In genomic region chr17:93390256-93390655, GRCm38 (mm10) we compare ENCODE assay signal across 28 mouse cellular contexts.
DNase-seq lines count a peak whose midpoint lies in the region; ATAC-seq and TF ChIP-seq lines count a peak whose summit lies in the region.
"Had no signal": no experiment of that assay in that cellular context is flagged by ENCODE, and none has a peak within 500 bp of the region (broad histone marks: within the 10 kb centered on the region; RNA-seq: fewer than 3 reads in every experiment).

No protein-coding gene starts in this region.

- H3K27ac ChIP-seq in hindbrain, embryonic 12.5 days = no peak overlapping the region
- no peak overlapping the region for H3K27ac ChIP-seq in hindbrain, embryonic 10.5 days
- no peak overlapping the region for H3K27ac ChIP-seq in midbrain, embryonic 16.5 days (ENCODE audit: low read length)
- H3K27ac ChIP-seq in gastrocnemius, adult 2 months = no peak overlapping the region
- H3K27ac ChIP-seq: heart, embryonic 10.5 days; heart, embryonic 15.5 days; limb, embryonic 10.5 days; limb, embryonic 15.5 days; liver, embryonic 13.5 days had no signal

- peak; percentile 60; the same call in 1 of the 2 replicates for ATAC-seq in hindbrain, embryonic 12.5 days (ENCODE audit: low FRiP score)
- peak; percentile 93 for ATAC-seq in midbrain, embryonic 16.5 days
- ATAC-seq: intestine, postnatal 0 days had no signal

- TF ChIP-seq CTCF in gastrocnemius, adult 2 months (IDR thresholded peaks at IDR 0.05) = no peak

- H3K4me2 ChIP-seq in hindbrain, embryonic 12.5 days (replicated peaks) = no peak overlapping the region
- H3K4me2 ChIP-seq in midbrain, embryonic 16.5 days (ENCODE audit: low read length) = no peak overlapping the region
- H3K4me2 ChIP-seq: heart, embryonic 15.5 days; limb, embryonic 15.5 days; liver, embryonic 13.5 days had no signal

- no peaks in the 10 kb centered on the region for H3K27me3 ChIP-seq in hindbrain, embryonic 12.5 days
- H3K27me3 ChIP-seq in hindbrain, embryonic 10.5 days (ENCODE audit: insufficient read depth, poor library complexity, severe bottlenecking) = no peaks in the 10 kb centered on the region
- no peaks in the 10 kb centered on the region for H3K27me3 ChIP-seq in midbrain, embryonic 16.5 days (ENCODE audit: control insufficient read depth, insufficient read depth, low read depth, low read length)
- H3K27me3 ChIP-seq: heart, embryonic 15.5 days; limb, embryonic 15.5 days; liver, embryonic 13.5 days had no signal

- H3K36me3 ChIP-seq in hindbrain, embryonic 12.5 days = no peaks in the 10 kb centered on the region
- no peaks in the 10 kb centered on the region for H3K36me3 ChIP-seq in hindbrain, embryonic 10.5 days
- H3K36me3 ChIP-seq in midbrain, embryonic 16.5 days (ENCODE audit: control insufficient read depth, insufficient read depth, low read length) = no peaks in the 10 kb centered on the region
- H3K36me3 ChIP-seq: G1E; heart, embryonic 10.5 days; heart, embryonic 15.5 days; limb, embryonic 10.5 days; limb, embryonic 15.5 days; liver, embryonic 13.5 days had no signal

- H3K9ac ChIP-seq in hindbrain, embryonic 12.5 days = no peak overlapping the region
- no peak overlapping the region for H3K9ac ChIP-seq in midbrain, embryonic 16.5 days (ENCODE audit: low read depth, low read length)
- H3K9ac ChIP-seq: heart, embryonic 15.5 days; limb, embryonic 15.5 days; liver, embryonic 13.5 days had no signal

- no peak overlapping the region for H3K4me3 ChIP-seq in hindbrain, embryonic 12.5 days
- H3K4me3 ChIP-seq in hindbrain, embryonic 10.5 days = no peak overlapping the region
- H3K4me3 ChIP-seq in midbrain, embryonic 16.5 days (ENCODE audit: low read depth, low read length) = no peak overlapping the region
- no peak overlapping the region for H3K4me3 ChIP-seq in gastrocnemius, adult 2 months
- H3K4me3 ChIP-seq: erythroblast, embryonic 14.5 days; heart, embryonic 10.5 days; heart, embryonic 15.5 days; limb, embryonic 10.5 days; limb, embryonic 15.5 days; liver, embryonic 13.5 days; myocyte had no signal

- DNase-seq in hindbrain, embryonic 10.5 days (ENCODE audit: low spot score) = no peak
- DNase-seq in retina, embryonic 14.5 days (ENCODE audit: low spot score) = peak; percentile 15
- DNase-seq in retina, postnatal 1 day = no peak
- no peak for DNase-seq in gastrocnemius, adult 2 months
- DNase-seq in adipocyte (ENCODE audit: low spot score) = no peak
- DNase-seq: adrenal gland, postnatal 10 days; cerebellum, adult 11-12 months; cerebellum, postnatal 10 days; gastrocnemius, postnatal 25 days; heart, adult 11 months; kidney, adult 9 months; kidney, postnatal 10 days; layer of hippocampus, adult 9-11 months; liver, embryonic 13.5 days; lung, adult 2 months; lung, postnatal 10 days; thymus, adult 2 months; thymus, postnatal 36 days had no signal

- H3K9me3 ChIP-seq in hindbrain, embryonic 12.5 days (replicated peaks) = no peaks in the 10 kb centered on the region
- no peaks in the 10 kb centered on the region for H3K9me3 ChIP-seq in hindbrain, embryonic 10.5 days
- no peaks in the 10 kb centered on the region for H3K9me3 ChIP-seq in midbrain, embryonic 16.5 days (replicated peaks; ENCODE audit: control insufficient read depth, low read length, poor library complexity, severe bottlenecking)
- H3K9me3 ChIP-seq: G1E; heart, embryonic 10.5 days; heart, embryonic 15.5 days; limb, embryonic 10.5 days; limb, embryonic 15.5 days; liver, embryonic 13.5 days had no signal

- no peaks in the 10 kb centered on the region for H3K4me1 ChIP-seq in hindbrain, embryonic 12.5 days
- H3K4me1 ChIP-seq in hindbrain, embryonic 10.5 days (replicated peaks) = no peaks in the 10 kb centered on the region
- no peaks in the 10 kb centered on the region for H3K4me1 ChIP-seq in midbrain, embryonic 16.5 days (ENCODE audit: control insufficient read depth, insufficient read depth, low read length)
- H3K4me1 ChIP-seq: heart, embryonic 10.5 days; heart, embryonic 15.5 days; limb, embryonic 10.5 days; limb, embryonic 15.5 days; liver, embryonic 13.5 days had no signal

- 80% methylated on average over 3 of the region's 3 CpGs for WGBS in hindbrain, embryonic 12.5 days
- 85% methylated on average over 3 of the region's 3 CpGs for WGBS in hindbrain, embryonic 10.5 days
- 54% methylated on average over 3 of the region's 3 CpGs for WGBS in midbrain, embryonic 16.5 days

- intact Hi-C loops in gastrocnemius, adult 2 months (cut with DNase I) = no loop called here
